Mouse (Mus musculus): ENCODE data around the gene Csf1.

DNA sequence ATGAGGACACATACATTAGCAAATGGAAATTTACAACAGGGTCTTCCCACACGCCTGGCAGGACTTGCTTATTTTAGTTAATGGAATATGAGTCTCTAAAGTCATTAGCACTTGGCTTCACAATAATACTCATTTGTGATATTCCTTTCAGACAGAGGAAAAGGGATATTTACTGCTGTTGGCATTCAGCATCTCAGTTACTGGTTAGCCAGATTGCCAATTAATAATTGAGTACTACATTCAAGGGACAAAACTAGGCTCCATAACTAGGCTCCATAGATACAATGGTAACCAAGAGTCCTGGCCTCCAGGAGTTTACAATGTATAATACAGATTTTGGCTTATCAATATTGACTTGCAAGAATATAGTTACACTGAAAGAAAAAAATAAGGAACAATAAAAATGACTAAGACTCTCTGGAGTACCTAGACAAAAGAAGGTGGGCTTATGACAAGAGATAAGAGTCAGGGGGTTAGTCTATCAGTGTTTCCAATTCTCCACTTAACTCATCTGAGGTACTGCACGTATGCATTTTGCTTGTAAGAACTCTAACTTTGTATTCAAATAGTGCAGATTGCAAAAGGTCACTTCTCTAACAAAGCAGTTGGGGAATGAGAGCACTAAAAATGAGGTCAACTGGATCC is 65.9 kb downstream of the Csf1 start:
- TF ChIP-seq CTCF (conservative IDR thresholded peaks at IDR 0.05; ENCODE audit: insufficient read depth, insufficient read length, low read depth, low read length) (no peak), POLR2A (IDR thresholded peaks at IDR 0.05; ENCODE audit: low read depth, low read length) (no peak)
